Mouse (Mus musculus) E14TG2a.4 (cell line): ENCODE measurements around the gene Gm29106.
"Not testable (repeated sequence)": the region's sequence is repeated elsewhere in the genome, so short reads cannot be mapped to it uniquely, and the experiment has no call there.

Experiments
- H3K27me3 ChIP-seq: 2 replicates; pipeline ENCODE4 v1.6.1; 2014; ENCODE audit warnings: low read length, control low read depth; ENCODE audit not compliant: insufficient read depth
- H3K36me3 ChIP-seq: 2 replicates; pipeline ENCODE4 v1.6.1; 2014; ENCODE audit warnings: low read length, control low read depth; ENCODE audit not compliant: insufficient read depth
- H3K4me1 ChIP-seq: replicated peaks from 2 replicates; pipeline ENCODE4 v1.6.1; 2014; ENCODE audit warnings: low read depth, low read length, control low read depth
- H3K4me3 ChIP-seq: replicated peaks from 2 replicates; pipeline ENCODE4 v1.5.1; 2014; ENCODE audit warnings: mild to moderate bottlenecking, low read length
- H3K9me3 ChIP-seq: 2 replicates; pipeline ENCODE4 v1.6.1; 2014; ENCODE audit warnings: low read length, control low read depth
- CTCF ChIP-seq: conservative IDR thresholded peaks from 2 replicates; pipeline ENCODE4 v1.5.1; 2014; ENCODE audit warnings: low read length
- NANOG ChIP-seq: IDR thresholded peaks from 2 replicates; pipeline ENCODE4 v1.6.1; 2014; ENCODE audit warnings: borderline replicate concordance, low read length, mixed read lengths
- POU5F1 ChIP-seq: IDR thresholded peaks from 2 replicates; pipeline ENCODE4 v1.6.1; 2014; ENCODE audit warnings: low read length, borderline replicate concordance

Gene Gm29106

GRCm38 (mm10) chr1:118176242-118176641, at the start of gene Gm29106:
Gene Gm29106, plus strand, starts transcription at chr1:118176542.
- H3K27me3 ChIP-seq, H3K4me3 ChIP-seq, H3K36me3 ChIP-seq, H3K9me3 ChIP-seq, H3K4me1 ChIP-seq: not testable (repeated sequence)

GRCm38 (mm10) chr1:118228540-118228939, 52.2 kb downstream of the Gm29106 start:
- Histone ChIP-seq H3K4me3 (no peak overlapping the region), H3K4me1 (peaks cover 5% of the 10 kb centered on the region)
- TF ChIP-seq NANOG, result peak; percentile 75; the same call in 1 of the 2 replicates
- TF ChIP-seq POU5F1, result no peak
- TF ChIP-seq CTCF, result no peak

GRCm38 (mm10) chr1:118236032-118236431, 59.7 kb downstream of the Gm29106 start:
- Histone ChIP-seq H3K9me3 (peaks cover 7% of the 10 kb centered on the region; the same call in 1 of the 2 replicates), H3K4me1 (no peaks in the 10 kb centered on the region)

More at GRCm38 (mm10) chr1:118228540-118228939, 52.2 kb downstream of the Gm29106 start:
- no peaks in the 10 kb centered on the region for H3K9me3 ChIP-seq
- H3K36me3 ChIP-seq, result no peaks in the 10 kb centered on the region
- H3K27me3 ChIP-seq, result no peaks in the 10 kb centered on the region

More at GRCm38 (mm10) chr1:118236032-118236431, 59.7 kb downstream of the Gm29106 start:
- Histone ChIP-seq H3K4me3 (no peak overlapping the region), H3K36me3 (no peaks in the 10 kb centered on the region), H3K27me3 (no peaks in the 10 kb centered on the region)
- TF ChIP-seq NANOG, result no peak
- TF ChIP-seq CTCF, result no peak
- TF ChIP-seq POU5F1, result no peak
